Mouse (Mus musculus): ENCODE measurements around the gene Abcc4.

GRCm38 (mm10) chr14:118656036-118656435 lies 50.0 kb downstream of the Abcc4 start:
- TF ChIP-seq CTCF (IDR thresholded peaks at IDR 0.05; ENCODE audit: insufficient read depth, low read length) = no peak
- TF ChIP-seq POLR2A (IDR thresholded peaks at IDR 0.05; ENCODE audit: borderline replicate concordance, extremely low read depth, low read depth, low read length) = no peak

Measured in lung, adult 2 months (tissue).